Mouse (Mus musculus) lung, postnatal 0 days (tissue): ENCODE measurements around the gene Cir1. TPM values are rescaled to one million over a fixed set of nuclear protein-coding genes. Genes with fewer than 3 reads are reported as not detected.

Experiments used
- ATAC-seq: fragments of 200-750 bp; cut with Nextera tagmentation; 2 replicates; pipeline ENCODE4 v1.8.0; 2017; ENCODE audit warnings: moderate library complexity
- DNase-seq: peaks from one replicate; pipeline ENCODE4 v3.0.0-alpha.2; 2016; ENCODE audit warnings: low spot score
- H3K27ac ChIP-seq: fragments of 300-500 bp; sonication (generic); 2 replicates; pipeline ENCODE4 v1.5.1; 2014; ENCODE audit warnings: antibody characterized with exemption, mild to moderate bottlenecking, low read length, mixed read lengths
- H3K27me3 ChIP-seq: fragments of 300-500 bp; sonication (generic); replicated peaks from 2 replicates; pipeline ENCODE4 v1.6.1; 2014; ENCODE audit warnings: low read length, mixed read lengths; ENCODE audit not compliant: insufficient read depth
- H3K36me3 ChIP-seq: fragments of 300-500 bp; sonication (generic); 2 replicates; pipeline ENCODE4 v1.6.1; 2014; ENCODE audit warnings: low read length, mixed read lengths; ENCODE audit not compliant: insufficient read depth
- H3K4me1 ChIP-seq: fragments of 300-500 bp; sonication (generic); 2 replicates; pipeline ENCODE4 v1.6.1; 2014; ENCODE audit warnings: antibody characterized with exemption, low read depth, low read length, mixed read lengths; ENCODE audit not compliant: insufficient read depth
- H3K4me2 ChIP-seq: fragments of 300-500 bp; sonication (generic); replicated peaks from 2 replicates; pipeline ENCODE4 v1.6.1; 2014; ENCODE audit warnings: low read depth, mild to moderate bottlenecking, low read length, moderate library complexity, mixed read lengths
- H3K4me3 ChIP-seq: fragments of 300-500 bp; sonication (generic); 2 replicates; pipeline ENCODE4 v1.5.1; 2014; ENCODE audit warnings: low read depth, low read length
- H3K9ac ChIP-seq: fragments of 300-500 bp; sonication (generic); replicated peaks from 2 replicates; pipeline ENCODE4 v1.6.1; 2014; ENCODE audit warnings: low read depth, mild to moderate bottlenecking
- H3K9me3 ChIP-seq: fragments of 300-500 bp; sonication (generic); 2 replicates; pipeline ENCODE4 v1.6.1; 2016; ENCODE audit warnings: low read length, mixed read lengths
- CTCF ChIP-seq: IDR thresholded peaks from 2 replicates; pipeline ENCODE4 v1.5.1; 2016; ENCODE audit warnings: antibody characterized with exemption, mild to moderate bottlenecking
- EP300 ChIP-seq: IDR thresholded peaks from 2 replicates; pipeline ENCODE4 v1.6.1; 2016; ENCODE audit warnings: antibody characterized with exemption, mild to moderate bottlenecking, control low read depth
- WGBS: fragments of 180-500 bp; shearing (Covaris S2); extraction: QIAGEN DNeasy Blood & Tissue Kit; methylation state at CpG from one replicate; pipeline ENCODE4 v1.1.7; 2014; 5-methylcytosine and 5-hydroxymethylcytosine counted together
- polyA plus RNA-seq: library from polyadenylated mRNA; unstranded; fragments of >200 nt; fragmentation: Nextera tagmentation; extraction: Ambion mirVana; gene quantifications from 2 replicates; pipeline ENCODE4 v1.2.1, GENCODE M21; 2015

Cir1 gene
- polyA plus RNA-seq, 1 experiment from 2014 or later = 39.3 TPM

DNA sequence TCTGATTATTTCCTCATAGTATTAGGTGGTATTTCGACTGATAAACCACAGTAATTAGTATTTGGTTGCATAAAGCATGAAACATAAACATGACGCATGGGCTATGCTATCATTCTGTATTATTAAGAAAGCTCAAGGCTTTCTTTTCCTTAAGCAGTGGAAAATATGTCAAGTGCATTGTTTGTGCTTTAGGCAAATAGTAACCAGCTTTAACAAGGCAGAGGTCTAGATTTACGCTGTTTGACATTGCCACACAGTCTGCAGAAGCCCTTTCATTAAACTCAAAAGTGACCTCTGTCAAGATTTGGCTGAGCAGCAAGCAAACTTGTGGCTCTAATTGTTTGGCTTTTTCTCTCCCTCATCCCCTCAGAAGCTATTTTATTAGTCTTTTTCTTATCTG, 23.4 kb upstream of the Cir1 start:
- H3K36me3 ChIP-seq = no peaks in the 10 kb centered on the region
- no peaks in the 10 kb centered on the region for H3K4me1 ChIP-seq
- no peak overlapping the region for H3K9ac ChIP-seq
- peak overlapping the region; percentile 1; the same call in 1 of the 2 replicates for H3K27ac ChIP-seq
- H3K27me3 ChIP-seq = no peaks in the 10 kb centered on the region
- no peak overlapping the region for H3K4me2 ChIP-seq
- TF ChIP-seq EP300 (peak; percentile 56; the same call in 1 of the 2 replicates), CTCF (no peak)
- ATAC-seq (peak; percentile 86), DNase-seq (peak; percentile 67)
- 61% methylated on average over 3 of the region's 3 CpGs for WGBS
- H3K9me3 ChIP-seq = no peaks in the 10 kb centered on the region
- no peak overlapping the region for H3K4me3 ChIP-seq

DNA sequence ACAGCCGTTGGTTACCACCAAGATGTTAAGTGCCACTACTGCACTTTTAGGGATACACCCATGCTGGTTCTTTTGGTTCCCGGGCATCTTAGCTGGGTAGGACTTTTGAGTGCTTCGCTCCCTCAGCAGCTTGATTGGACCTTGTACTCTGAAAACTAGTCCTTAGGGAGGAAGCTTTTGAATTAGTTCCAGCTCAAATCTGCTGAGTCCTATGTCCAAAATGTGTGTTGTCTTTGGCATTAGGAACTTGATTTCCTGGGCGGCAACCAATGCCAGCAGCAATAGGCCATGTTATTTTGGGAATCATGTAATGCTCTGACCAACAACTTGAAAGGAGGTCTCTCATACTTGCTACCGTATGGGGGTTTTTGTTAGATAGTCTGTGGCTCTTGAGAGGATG, 13.4 kb upstream of the Cir1 start:
- Histone ChIP-seq H3K27me3 (no peaks in the 10 kb centered on the region), H3K4me3 (no peak overlapping the region), H3K4me1 (no peaks in the 10 kb centered on the region), H3K9me3 (no peaks in the 10 kb centered on the region), H3K27ac (no peak overlapping the region), H3K4me2 (no peak overlapping the region), H3K36me3 (no peaks in the 10 kb centered on the region), H3K9ac (no peak overlapping the region)
- 91% methylated on average over 5 of the region's 5 CpGs for WGBS
- no peak for ATAC-seq
- TF ChIP-seq EP300 = no peak
- no peak for TF ChIP-seq CTCF
- no peak for DNase-seq

DNA sequence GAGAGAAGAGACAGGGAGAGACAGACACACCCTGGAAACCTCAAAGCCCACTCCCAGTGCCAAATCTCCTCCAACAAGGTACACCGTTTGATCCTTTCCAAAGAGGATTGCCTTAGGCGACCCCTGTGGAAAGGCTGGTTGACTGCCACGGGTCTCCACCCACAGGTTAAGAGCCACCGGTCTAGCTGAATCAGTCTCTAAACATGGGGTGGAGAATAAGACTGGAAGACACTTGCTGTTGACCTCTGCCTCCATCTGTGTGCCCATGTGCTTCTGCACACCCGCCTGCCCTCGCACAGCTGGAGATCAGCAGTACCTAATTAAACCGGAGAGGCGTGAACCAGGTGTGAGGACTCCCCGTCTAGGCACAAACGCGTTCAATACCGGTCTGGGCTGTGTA, 10.5 kb upstream of the Cir1 start:
- no peak overlapping the region for H3K4me3 ChIP-seq
- ATAC-seq = no peak
- H3K9me3 ChIP-seq = no peaks in the 10 kb centered on the region
- TF ChIP-seq EP300 = no peak
- TF ChIP-seq CTCF = no peak
- H3K4me2 ChIP-seq = no peak overlapping the region
- H3K27me3 ChIP-seq = no peaks in the 10 kb centered on the region
- H3K27ac ChIP-seq = no peak overlapping the region
- DNase-seq = no peak
- no peaks in the 10 kb centered on the region for H3K4me1 ChIP-seq
- 61% methylated on average over 12 of the region's 12 CpGs for WGBS
- no peaks in the 10 kb centered on the region for H3K36me3 ChIP-seq
- no peak overlapping the region for H3K9ac ChIP-seq

DNA sequence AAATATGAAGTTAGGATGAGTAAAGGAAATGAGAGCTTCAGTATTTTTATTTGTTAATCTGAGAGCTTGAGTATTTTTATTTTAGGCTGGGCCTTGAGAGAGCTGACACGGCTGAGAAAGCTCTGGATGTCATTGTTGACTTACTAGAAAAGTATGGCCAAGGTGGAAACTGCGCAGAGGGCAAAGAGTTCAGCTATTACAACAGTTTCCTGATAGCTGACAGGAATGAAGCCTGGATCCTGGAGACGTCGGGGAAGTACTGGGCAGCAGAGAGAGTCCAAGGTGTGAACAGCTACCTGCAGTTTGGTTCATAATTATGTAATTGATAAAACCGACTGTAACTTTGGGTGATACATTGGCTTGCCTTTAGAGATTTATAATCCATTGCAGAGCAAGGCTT, 6.7 kb upstream of the Cir1 start:
- DNase-seq (no peak), ATAC-seq (no peak)
- WGBS = 79% methylated on average over 5 of the region's 5 CpGs
- Histone ChIP-seq H3K4me3 (no peak overlapping the region), H3K4me2 (no peak overlapping the region), H3K36me3 (no peaks in the 10 kb centered on the region), H3K9ac (no peak overlapping the region), H3K4me1 (no peaks in the 10 kb centered on the region), H3K27me3 (no peaks in the 10 kb centered on the region), H3K27ac (no peak overlapping the region), H3K9me3 (no peaks in the 10 kb centered on the region)
- no peak for TF ChIP-seq CTCF
- no peak for TF ChIP-seq EP300

DNA sequence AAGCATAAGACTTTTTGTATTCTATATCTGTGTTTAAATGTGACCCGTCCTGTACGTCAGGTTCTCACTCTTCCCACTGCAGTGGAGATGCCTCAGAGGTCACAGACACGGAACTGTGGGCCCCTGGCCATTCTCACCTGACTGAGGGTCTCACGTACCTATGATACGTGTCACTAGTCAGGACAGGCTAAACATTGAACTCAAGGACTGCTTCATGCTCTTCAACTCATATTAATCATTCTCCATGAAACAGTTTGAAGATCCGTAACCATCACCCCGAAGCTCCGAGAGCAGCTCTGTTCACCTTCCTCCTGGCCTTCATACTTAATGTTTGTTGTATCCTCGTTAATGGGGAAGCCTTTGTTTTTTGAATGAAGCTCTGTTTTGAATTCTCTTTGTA, 4.9 kb upstream of the Cir1 start:
- H3K4me2 ChIP-seq = no peak overlapping the region
- H3K27me3 ChIP-seq = no peaks in the 10 kb centered on the region
- DNase-seq (no peak), ATAC-seq (no peak)
- H3K4me1 ChIP-seq = no peaks in the 10 kb centered on the region
- H3K36me3 ChIP-seq = no peaks in the 10 kb centered on the region
- 87% methylated on average over 9 of the region's 9 CpGs for WGBS
- no peaks in the 10 kb centered on the region for H3K9me3 ChIP-seq
- H3K4me3 ChIP-seq = no peak overlapping the region
- H3K27ac ChIP-seq = no peak overlapping the region
- H3K9ac ChIP-seq = no peak overlapping the region
- TF ChIP-seq EP300 (no peak), CTCF (no peak)

DNA sequence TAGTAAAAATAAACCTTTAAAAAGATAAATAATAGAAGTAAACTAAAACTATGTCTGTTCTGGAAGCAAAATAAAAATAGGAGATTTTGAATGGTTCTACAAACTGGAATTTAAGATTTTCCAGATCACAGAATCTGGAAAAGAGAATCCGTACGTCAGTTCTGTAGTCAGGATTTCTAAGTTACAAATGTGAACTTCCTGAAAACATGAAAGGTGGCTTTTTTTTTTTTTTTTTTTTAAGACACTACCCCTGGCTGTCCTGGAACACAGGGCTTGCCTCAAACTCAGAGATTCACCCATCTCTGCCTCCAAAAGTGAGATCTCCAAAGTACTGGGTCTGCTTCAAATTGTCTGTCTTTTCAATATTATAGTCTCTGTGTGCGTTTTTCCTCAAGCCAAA, 1.8 kb upstream of the Cir1 start:
- H3K9ac ChIP-seq = no peak overlapping the region
- 90% methylated on average over 3 of the region's 3 CpGs for WGBS
- ATAC-seq (no peak), DNase-seq (no peak)
- H3K9me3 ChIP-seq = no peaks in the 10 kb centered on the region
- no peak overlapping the region for H3K27ac ChIP-seq
- no peak overlapping the region for H3K4me3 ChIP-seq
- H3K4me2 ChIP-seq = no peak overlapping the region
- no peaks in the 10 kb centered on the region for H3K27me3 ChIP-seq
- TF ChIP-seq EP300 (no peak), CTCF (no peak)
- peaks cover 9% of the 10 kb centered on the region; the same call in 1 of the 2 replicates for H3K36me3 ChIP-seq
- peaks cover 3% of the 10 kb centered on the region; the same call in 1 of the 2 replicates for H3K4me1 ChIP-seq

DNA sequence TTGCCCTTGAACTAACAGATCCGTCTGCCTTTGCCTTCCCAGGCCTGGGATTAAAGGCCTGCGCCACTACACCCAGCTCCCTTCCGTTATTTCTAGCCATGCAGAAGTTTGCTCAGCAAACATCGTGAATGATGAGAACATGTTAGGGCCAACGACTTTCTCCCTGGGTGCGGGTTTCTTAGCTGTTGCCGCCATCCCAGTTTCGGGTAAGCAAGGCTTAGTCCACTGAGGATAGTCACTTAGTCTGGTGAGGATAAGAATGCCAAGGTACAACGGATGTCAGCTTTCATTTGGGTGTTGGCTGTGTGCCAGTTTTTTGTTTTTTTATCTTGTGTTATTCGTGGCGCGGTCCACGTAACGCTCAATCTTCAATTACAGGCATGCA, 608 bp upstream of the Cir1 start:
- Histone ChIP-seq H3K9me3 (no peaks in the 10 kb centered on the region), H3K27ac (peak overlapping the region; percentile 74), H3K4me1 (peaks cover 3% of the 10 kb centered on the region; the same call in 1 of the 2 replicates), H3K27me3 (no peaks in the 10 kb centered on the region), H3K36me3 (peaks cover 9% of the 10 kb centered on the region; the same call in 1 of the 2 replicates), H3K4me3 (peak overlapping the region; percentile 75), H3K4me2 (peak overlapping the region; percentile 59), H3K9ac (peak overlapping the region; percentile 45; the same call in 1 of the 2 replicates)
- 12% methylated on average over 14 of the region's 14 CpGs for WGBS
- no peak for TF ChIP-seq CTCF
- no peak for TF ChIP-seq EP300
- peak; percentile 48 for DNase-seq
- peak; percentile 47 for ATAC-seq
